Mouse (Mus musculus): ENCODE data around the gene Nwd1.

Gene Nwd1

DNA sequence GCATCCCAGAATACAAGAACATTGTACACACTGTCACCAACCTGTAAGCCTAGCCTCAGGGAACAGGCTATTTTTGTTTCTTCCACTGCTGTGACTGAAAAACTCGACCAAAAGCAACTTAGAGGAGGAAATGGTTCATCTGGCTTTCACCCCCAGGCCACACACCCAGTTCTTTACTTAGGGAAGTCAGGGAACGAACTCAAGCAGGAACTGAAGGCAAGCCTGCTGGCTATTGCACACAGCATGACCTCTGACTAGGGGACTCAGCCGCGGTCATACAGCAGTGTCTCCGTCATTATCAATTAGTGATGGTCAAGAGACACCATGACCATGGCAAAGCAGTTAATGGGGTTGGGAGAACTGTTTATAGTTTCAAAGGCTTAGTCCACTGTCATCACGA lies 66.1 kb downstream of the Nwd1 start:
- peak; percentile 20 for DNase-seq (ENCODE audit: low spot score)

DNA sequence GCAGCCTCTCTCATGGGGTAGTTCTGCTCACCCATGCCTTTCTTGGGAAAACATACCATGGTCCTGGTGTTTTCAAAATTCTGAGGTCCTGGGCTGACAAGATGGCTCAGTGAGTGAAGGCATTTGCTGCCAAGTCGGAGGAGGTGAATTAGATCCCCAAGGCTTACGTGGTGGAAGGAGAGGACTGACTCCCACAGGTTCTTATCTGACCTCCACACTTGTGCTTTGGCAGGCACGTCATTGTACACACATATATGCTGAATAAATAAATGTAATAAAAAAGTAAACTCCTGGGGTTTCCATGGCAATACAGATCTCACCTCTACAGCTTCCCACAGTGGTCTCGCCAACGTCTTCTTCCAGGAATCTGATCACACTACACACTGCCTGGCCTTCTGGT lies 70.1 kb downstream of the Nwd1 start:
- DNase-seq (ENCODE audit: low spot score) = no peak

DNA sequence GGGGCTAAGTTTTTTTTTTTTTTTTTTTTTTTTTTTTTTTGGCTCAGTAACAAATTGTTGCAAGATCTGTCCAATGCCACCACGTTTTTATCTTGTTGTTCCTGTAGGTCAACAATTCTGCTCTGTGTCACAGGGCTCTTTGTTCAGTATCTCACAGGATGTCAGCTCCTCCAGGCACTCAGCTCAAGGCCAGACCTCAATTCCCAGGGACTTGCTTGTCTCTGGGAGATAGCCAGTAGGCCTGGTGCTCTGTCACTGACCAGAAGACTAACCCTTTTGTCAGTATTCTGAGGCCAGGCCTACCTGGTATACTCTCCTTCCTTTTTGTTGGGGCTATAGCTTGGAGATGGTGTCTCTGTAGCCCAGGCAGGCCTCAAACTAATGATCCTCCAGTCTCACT lies 74.0 kb downstream of the Nwd1 start:
- no peak for DNase-seq (ENCODE audit: low spot score)

DNA sequence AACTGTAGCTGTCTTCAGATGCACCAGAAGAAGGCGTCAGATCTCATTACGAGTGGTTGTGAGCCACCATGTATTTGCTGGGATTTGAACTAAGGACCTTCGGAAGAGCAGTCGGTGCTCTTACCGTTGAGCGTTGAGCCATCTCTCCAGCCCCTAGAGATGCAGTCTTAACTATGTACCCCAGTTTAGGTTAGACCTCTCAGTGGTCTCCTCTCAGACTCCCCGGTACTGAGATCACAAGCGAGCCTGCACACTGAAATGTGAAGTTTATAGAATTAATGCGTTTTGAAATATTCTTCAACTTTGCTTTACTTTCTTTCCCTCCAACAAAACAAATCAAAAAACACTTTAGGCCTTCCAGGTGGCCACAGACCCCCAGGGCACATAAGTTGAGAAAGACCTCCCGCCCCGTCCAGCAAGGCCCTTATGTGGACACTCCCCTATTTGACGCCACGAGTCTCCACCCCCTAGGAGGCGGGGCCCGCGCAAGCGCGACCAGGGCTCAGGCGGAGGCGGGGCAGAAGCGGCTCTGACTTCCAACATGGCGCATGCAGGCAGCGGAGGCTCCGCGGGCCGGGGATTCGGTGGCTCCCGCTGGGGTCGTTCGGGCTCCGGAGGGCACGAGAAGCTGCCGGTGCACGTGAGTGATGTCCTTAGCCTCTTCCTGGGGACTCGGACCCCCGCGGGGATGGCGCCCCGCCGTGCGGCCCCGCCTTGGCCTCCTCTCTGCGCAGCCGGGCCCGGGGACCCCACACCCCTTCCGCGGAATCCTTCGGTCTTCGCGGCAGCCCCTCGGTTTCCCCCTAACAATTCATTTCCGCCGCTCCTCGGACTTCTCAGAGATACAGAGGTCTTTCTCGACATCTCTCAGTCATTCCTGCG lies 76.5 kb downstream of the Nwd1 start, which contains the start of gene Sin3b:
Sin3b (plus strand) TSS at position 517 of the 882 bp plus-strand sequence.
- DNase-seq (ENCODE audit: low spot score) = peak; percentile 91

DNA sequence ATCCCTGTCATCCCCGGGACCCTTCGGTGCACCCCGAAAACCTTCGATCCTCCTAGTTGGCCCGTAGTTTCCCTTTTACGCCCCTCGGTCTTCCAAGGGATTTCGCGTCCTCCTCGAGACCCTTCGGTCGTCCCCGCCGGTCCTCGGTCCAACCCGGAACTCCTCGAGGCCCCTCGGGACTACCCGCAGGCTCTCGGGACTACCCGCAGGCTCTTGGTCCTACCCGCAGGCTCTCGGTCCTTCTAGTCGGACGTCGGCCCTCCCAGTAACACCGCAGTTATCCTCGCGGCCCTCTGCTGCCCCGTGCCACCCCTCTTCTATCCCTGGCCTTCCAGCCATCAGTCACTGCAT lies 77.1 kb downstream of the Nwd1 start:
- DNase-seq (ENCODE audit: low spot score) = peak; percentile 23

DNA sequence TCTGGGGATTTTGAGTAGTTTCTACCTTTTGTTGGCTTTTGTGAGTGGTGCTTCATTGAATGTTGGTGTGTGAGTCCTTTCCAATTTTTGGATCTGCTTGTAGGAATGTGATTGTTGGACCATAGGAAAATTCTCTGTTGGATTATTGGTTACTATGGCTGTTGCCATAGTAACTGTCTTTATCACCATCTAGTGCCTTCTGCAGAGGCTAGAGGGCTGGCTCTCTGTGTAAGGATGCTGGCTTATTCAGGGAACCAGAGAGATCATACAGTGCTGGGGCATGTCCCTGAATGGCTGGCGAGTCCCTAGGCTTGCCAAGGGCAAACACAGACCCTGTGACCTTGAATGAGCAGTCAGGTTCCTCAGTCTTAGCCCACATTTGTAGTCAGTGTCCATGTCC lies 82.1 kb downstream of the Nwd1 start:
- DNase-seq (ENCODE audit: low spot score) = no peak

DNA sequence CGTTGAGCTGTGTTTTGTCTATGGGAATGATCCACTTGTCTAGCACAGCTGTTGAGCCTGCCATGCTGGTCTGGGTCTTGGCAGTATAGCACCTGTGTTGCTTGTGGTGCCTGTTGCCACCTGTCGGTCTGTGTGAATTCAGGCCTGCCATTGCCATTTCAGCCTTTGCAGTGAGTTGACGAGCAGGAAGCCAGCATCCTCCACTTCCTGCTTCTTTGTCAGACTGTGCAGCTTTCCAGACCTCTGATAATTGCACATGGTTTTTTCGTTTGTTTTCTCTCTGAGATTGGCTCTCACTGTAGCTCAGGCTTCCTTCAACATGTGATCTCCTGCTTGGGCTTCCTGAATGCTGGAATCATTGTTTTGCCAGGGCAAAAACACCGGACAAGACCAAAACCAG lies 88.5 kb downstream of the Nwd1 start:
- no peak for DNase-seq (ENCODE audit: low spot score)

DNA sequence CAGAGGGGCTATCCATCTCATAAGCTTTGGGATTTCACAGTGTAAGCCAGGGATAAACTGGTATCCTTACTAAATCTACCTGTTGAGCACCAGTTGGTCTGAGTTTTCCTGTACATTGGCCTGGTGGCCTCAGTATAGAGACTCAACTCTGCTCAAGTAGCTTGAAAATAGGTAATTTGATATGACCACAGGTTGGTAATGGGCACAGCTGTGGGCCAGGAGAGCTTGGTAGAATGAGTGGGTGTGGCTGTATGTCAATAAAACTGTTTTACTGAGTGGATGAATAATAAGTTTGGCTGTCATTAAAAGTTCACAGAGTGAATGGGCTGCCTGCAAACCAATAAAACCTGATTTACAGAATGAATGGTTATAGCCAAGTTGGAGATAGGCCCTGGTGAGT lies 90.4 kb downstream of the Nwd1 start:
- no peak for DNase-seq (ENCODE audit: low spot score)

DNA sequence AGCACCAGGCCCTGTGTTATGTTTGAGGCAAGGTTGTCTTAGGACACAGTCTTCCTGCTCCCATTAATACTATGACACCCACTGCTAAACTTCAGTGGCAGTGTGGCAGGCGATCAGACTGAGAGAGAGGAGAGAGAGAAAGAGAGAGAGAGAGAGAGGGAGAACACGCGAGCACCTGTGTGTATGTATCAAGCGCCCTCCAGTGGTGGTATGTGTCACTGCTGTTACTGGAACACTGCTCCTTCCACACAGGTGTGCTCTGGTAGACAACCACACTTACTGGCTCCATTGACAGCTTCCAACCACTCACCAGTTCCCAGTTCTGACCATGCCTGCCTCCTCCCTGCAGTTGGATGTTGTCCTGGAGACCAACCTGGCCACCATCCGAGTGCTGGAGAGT lies 99.5 kb downstream of the Nwd1 start:
- peak; percentile 62 for DNase-seq (ENCODE audit: low spot score)

DNA sequence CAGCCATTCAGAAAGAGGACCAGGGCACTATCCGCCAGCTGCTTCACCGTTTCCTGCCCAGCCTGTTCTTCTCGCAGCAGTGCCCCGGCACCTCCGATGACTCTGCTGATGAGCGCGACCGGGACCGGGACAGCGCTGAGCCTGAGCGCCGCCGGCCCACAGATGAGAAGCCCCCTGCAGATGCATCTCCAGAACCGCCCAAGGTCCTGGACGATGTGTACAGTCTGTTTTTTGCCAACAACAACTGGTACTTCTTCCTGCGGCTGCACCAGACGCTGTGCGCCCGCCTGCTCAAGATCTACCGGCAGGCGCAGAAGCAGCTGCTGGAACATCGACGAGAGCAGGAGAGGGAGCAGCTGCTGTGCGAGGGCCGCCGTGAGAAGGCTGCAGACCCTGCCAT lies 103.3 kb downstream of the Nwd1 start:
- DNase-seq (ENCODE audit: low spot score) = no peak

DNA sequence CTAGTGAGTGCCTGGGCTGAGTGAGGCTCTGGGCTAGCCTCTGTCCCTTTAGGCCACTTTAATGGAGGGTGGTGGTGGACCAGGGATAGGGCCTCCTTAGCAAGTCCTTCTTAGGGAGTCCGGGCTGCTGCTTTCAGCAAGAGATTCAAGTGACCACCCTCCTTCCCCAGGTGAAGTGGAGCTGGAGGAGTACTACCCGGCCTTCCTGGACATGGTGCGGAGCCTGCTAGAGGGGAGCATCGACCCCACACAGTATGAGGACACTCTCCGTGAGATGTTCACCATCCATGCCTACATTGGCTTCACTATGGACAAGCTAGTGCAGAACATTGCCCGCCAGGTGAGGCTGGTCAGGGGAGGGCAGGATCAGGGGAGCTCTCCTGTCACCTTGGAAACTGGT lies 103.8 kb downstream of the Nwd1 start:
- no peak for DNase-seq (ENCODE audit: low spot score)

DNA sequence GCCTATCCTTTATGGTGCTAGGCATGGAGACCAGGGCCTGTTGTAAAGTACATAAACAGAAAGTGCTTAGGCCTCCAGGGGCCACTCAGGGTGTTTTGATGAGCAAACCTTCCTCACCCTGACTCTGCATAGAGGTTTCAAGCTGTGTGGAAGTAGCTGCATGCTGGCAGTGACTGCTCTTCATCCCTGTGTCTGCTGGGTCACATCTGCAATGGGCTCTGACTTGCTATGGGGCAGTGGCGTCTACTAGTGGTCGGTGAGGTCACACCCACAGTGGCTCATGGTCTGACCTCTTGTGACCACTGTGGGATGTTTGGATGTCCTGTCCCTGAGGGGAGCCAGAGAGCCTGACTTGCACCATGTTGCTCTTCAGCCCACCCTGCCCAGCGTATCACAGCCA lies 104.6 kb downstream of the Nwd1 start:
- DNase-seq (ENCODE audit: low spot score) = no peak

DNA sequence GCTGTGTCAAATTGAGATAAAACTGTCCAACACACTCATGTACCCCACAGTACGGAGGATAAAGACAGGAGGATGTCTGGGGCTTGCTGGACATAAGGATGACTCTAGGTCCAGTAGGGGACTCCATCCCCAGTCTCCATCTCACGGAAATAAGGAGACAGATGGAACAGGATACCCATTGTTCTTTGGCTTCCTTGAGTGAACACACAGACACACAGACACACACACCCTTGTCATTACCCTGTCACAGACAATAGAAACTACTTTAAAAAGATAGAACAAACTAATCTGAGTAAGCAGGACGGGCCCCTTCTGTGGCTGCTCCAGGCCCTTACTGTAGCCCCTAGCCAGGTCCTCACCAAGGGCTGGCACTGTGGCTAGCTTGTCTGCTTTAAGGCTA lies 105.8 kb downstream of the Nwd1 start:
- no peak for DNase-seq (ENCODE audit: low spot score)

DNA sequence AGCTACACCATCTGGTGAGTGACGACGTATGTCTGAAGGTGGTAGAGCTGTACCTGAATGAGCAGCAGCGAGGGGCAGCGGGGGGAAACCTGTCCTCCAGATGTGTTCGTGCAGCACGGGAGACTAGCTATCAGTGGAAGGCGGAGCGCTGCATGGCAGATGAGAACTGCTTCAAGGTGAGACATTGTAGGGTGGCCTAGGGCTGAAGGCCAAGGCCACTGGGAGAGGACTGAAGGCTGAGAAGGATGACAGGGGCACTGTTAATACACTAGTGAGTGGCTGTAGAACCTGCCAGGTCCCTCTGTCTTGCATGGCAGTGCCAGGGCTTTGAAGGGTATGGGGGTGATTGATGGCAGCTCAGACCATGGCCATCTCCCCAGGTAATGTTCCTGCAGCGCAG lies 106.7 kb downstream of the Nwd1 start:
- DNase-seq (ENCODE audit: low spot score) = no peak

DNA sequence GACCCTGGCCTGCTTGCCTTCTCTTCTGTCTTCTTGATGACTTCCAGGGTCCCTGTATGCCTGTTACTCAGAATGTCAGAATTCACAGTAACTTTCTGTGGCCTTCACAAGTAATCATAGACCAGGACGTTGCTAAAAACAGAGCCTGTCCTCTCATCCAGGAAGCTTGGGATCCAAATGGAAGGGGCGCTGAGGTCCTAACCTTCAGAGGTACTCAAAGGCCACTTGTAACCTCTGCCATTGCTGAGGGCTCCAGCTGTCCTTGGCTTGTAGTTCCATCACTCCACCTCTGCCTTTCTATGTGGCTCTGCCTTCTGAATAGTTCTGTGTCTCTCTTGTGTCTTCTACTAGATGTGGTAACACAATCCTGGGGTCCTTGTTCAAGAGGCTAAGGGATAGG lies 107.3 kb downstream of the Nwd1 start:
- no peak for DNase-seq (ENCODE audit: low spot score)

DNA sequence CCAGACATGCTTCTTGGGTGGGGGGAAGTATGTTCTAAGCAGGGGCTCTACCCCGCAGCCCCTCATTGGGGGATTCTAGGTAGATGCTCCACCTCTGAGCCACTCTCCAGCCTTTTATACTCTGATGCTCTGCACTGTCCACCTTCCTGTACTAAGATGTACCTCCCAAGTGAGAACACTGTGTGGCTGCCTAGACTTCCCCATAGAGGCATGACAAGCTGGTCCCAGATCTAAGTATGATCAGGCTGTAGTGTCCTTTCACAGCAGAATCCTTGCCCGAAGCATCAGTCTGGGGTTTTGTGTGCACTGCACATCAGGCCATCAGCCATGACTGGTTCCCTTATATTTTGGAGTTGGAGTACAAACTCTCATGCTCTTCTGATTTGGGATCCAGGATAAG lies 109.5 kb downstream of the Nwd1 start:
- DNase-seq (ENCODE audit: low spot score) = no peak

DNA sequence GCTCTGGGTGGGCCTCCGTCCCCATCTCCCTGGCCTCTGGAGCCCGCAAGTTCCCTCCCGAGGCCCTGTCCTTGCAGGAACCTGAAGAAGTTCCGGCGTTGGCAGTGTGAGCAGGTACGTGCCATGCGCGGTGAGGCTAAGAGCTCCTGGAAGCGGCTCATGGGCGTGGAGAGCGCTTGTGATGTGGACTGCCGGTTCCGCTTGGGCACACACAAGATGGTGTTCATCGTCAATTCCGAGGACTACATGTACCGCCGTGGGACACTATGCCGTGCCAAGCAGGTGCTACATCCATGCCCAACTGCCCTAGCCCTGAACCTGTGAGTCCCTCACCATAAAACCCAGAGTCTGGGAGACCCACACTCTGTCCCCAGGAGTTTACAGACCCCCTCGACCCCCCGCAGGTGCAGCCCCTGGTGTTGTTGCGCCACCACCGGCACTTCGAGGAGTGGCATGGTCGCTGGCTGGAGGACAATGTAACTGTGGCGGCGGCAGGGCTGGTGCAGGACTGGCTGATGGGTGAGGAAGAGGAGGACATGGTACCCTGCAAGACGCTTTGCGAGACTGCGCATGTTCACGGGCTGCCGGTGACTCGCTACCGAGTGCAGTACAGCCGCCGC lies 110.4 kb downstream of the Nwd1 start:
- no peak for DNase-seq (ENCODE audit: low spot score)

DNA sequence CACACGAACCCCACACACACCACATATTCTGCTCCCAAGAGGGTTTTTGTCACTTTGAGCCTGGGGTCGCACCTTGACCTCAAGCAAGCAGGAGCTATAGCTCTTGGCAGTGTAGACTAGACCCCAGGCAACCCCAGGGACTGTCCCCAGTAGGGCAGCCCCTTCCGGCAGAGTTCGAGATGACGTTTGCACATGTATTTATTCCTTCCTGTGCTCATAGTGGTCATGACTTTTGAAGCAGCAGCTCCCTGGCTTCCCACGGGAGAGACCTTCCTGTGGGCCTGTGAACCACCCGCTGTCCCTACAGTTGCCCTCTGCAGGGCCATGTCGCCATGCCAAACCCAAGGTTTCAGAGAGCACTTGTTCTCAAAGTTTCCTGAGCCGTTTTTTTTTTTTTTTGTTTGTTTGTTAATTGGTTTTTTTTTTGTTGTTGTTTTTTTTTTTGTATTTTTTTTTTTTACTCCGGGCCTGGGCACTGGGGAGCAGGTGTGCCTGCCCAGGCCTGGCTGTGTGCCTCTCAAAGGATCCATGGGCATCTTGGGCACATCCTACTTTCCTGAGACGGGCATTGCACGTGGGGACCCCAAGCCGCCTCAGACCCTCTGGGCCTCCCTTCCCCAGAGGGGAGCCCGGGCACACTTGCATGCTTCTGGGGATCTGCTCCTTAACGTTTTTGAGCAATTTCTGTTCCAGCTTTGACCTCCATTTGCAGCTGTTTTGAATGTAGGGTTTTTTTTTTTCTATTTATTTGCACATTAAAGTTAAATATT lies 111.1 kb downstream of the Nwd1 start:
- DNase-seq (ENCODE audit: low spot score) = no peak

DNA sequence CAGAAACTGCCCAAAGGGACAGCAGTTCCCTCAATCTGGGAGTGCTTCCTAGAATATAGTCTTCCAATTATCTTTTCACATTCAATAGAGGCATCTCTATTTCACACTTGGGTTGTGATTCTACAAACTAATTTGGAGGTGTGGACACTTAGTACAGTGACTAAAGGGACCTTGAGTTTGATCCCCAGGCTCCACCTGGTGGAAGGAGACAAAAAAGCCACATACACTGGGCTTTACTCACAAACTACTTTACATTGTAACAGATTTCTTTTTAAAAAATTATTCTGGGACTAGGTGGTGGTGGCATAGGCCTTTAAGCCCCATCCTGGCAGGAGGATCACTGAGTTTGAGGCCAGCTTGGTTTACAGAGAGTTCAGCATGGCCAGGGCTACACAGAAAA lies 111.8 kb downstream of the Nwd1 start:
- DNase-seq (ENCODE audit: low spot score) = no peak

DNA sequence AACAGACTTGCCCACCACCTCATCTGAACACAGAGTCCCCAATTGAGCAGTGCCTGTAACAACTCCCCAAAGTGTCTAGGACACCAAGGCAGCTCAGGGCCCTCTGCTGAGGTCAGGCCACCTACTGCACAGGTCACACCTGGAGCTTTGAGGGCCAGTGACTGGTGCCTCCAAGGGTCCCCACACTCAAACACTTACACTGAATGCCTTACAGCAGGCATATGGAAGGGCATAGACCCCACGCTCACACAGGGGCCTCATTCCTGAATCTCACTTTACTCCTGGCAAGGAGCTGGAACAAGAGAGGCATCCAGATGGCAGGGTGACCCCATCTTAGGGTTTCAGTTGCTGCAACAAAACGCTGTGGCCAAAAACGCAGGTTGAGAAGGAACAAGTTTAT lies 113.7 kb downstream of the Nwd1 start:
- no peak for DNase-seq (ENCODE audit: low spot score)

DNA sequence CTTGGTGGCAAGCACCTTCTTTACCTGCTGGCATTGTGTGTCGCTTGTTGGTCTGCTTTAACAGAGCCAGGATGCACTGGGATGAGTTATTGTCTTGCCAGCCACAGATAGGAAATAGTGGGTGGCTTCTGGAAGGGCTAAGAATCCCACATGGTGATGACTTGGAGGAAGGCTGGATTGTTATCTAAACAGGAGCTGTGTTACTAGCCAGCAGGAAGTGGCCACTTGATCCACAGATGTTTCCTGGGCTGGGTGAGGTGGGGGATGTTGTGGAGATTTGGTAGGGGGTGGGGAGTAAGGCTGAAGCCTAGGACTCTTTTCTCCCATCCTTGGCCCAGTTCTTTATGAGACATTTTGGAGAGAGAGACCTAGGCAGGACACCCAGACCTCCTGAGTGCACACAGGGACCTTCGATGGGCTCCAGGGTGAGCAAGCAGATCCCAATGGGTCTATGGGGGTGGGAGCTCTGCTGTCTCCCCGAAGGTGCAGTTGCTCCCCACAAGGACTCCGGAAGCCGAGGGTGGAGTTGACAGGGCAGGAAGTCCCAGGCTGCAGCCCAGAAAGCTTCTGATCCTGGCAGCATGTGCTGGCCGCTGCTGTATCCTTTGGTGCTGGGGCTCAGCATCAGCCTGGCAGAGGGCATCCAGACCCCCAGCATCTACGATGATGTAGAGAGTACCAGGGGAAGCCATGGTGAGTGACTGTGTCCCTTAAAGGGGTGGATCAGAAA lies 115.0 kb downstream of the Nwd1 start, which contains the start of gene F2rl3:
F2rl3 (plus strand) TSS at position 559 of the 730 bp plus-strand sequence.
- no peak for DNase-seq (ENCODE audit: low spot score)

DNA sequence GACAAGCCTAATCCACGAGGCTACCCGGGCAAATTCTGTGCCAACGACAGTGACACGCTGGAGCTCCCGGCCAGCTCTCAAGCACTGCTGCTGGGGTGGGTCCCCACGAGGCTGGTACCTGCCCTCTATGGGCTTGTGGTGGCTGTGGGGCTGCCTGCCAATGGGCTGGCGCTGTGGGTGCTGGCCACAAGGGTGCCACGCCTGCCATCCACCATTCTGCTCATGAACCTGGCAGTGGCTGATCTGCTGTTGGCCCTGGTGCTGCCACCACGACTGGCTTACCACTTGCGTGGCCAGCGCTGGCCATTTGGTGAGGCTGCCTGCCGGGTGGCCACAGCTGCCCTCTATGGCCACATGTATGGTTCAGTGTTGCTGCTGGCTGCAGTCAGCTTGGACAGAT lies 115.8 kb downstream of the Nwd1 start:
- no peak for DNase-seq (ENCODE audit: low spot score)

All from embryo, embryonic 10 days (tissue).